Mouse (Mus musculus) cerebellum, adult 2 months (tissue): ENCODE results near the gene C1ql3.

Source experiments
- CTCF ChIP-seq: fragments of 200-500 bp; IDR thresholded peaks from 2 replicates; pipeline ENCODE4 v1.5.1; 2011; ENCODE audit warnings: low read depth, mild to moderate bottlenecking, control low read depth, low read length, moderate library complexity, borderline replicate concordance; ENCODE audit not compliant: insufficient read depth
- POLR2A ChIP-seq: fragments of 200-500 bp; IDR thresholded peaks from 2 replicates; pipeline ENCODE4 v1.6.1; 2011; ENCODE audit warnings: low read length, control low read depth, borderline replicate concordance; ENCODE audit not compliant: insufficient read depth

DNA sequence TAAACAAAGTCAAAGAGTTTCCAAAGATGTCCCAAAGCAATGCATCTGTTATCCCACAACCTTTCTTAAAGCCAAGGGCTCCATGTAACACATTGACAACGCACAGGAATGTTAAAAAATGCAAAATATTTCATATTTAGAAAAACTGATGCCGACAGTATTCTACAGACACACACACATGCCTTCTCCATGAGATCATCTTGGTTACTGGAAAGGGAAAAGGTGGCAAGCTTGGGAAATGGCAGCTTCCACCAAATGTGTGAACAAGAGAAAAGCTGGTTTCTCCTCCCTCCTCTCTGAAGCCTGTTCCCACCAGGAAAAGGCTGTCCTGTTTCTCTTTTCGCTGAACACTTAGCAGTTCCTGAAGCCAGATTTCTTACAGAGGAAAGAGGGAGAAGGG, 27.2 kb upstream of the C1ql3 start:
- TF ChIP-seq POLR2A: no peak
- no peak for TF ChIP-seq CTCF
